Mouse (Mus musculus) MEL (cell line): ENCODE results near the gene Fbxl16. TPM values are rescaled to one million over a fixed set of nuclear protein-coding genes. Genes with fewer than 3 reads are reported as not detected.

Experiments
- DNase-seq: peaks from one replicate; pipeline ENCODE4 v3.0.0; 2011; ENCODE audit warnings: low read depth, low spot score
- H3K27ac ChIP-seq: 2 replicates; pipeline ENCODE4 v1.5.1; 2012; ENCODE audit warnings: low read depth, mild to moderate bottlenecking, control low read depth, low read length, moderate library complexity; ENCODE audit not compliant: control insufficient read depth
- H3K27me3 ChIP-seq, 2 experiments: fragments of 150-350 bp in 1 of 2; sonication (generic) in 1 of 2; 2 replicates each; pipeline ENCODE4 v1.6.1; 2012; ENCODE audit warnings: low read length in 2 of 2, mild to moderate bottlenecking in 2 of 2, improper control_type of control experiment in 1 of 2, moderate library complexity in 1 of 2; ENCODE audit not compliant: insufficient read depth in 2 of 2, control insufficient read depth in 1 of 2
- H3K36me3 ChIP-seq, 2 experiments: 2 replicates each; pipeline ENCODE4 v1.6.1; 2012 to 2014; ENCODE audit warnings: low read length in 2 of 2, improper control_type of control experiment in 1 of 2, inconsistent platforms in 1 of 2, mild to moderate bottlenecking in 1 of 2; ENCODE audit not compliant: insufficient read depth in 2 of 2, control insufficient read depth in 1 of 2
- H3K4me1 ChIP-seq, 2 experiments: fragments of 150-350 bp in 1 of 2; sonication (generic) in 1 of 2; 2 replicates each; pipeline ENCODE4 v1.6.1; 2012; ENCODE audit warnings: low read length in 2 of 2, improper control_type of control experiment in 1 of 2, mild to moderate bottlenecking in 1 of 2; ENCODE audit not compliant: insufficient read depth in 2 of 2, control insufficient read depth in 1 of 2
- H3K4me3 ChIP-seq, 2 experiments: fragments of 150-350 bp in 1 of 2; sonication (generic) in 1 of 2; 2 replicates each; pipeline ENCODE4 v1.5.1; 2012; ENCODE audit warnings: low read depth in 2 of 2, low read length in 2 of 2, mild to moderate bottlenecking in 2 of 2, moderate library complexity in 2 of 2, control low read depth in 1 of 2, improper control_type of control experiment in 1 of 2; ENCODE audit not compliant: control insufficient read depth in 1 of 2, insufficient read depth in 1 of 2
- H3K79me2 ChIP-seq: 2 replicates; pipeline ENCODE4 v1.6.1; 2012; ENCODE audit warnings: mild to moderate bottlenecking, low read length, moderate library complexity; ENCODE audit not compliant: control insufficient read depth, poor library complexity, insufficient read depth
- H3K9ac ChIP-seq: 2 replicates; pipeline ENCODE4 v1.6.1; 2012; ENCODE audit warnings: low read depth, mild to moderate bottlenecking, control low read depth, low read length, moderate library complexity; ENCODE audit not compliant: control insufficient read depth, poor library complexity, severe bottlenecking
- H3K9me3 ChIP-seq: fragments of 150-350 bp; sonication (generic); replicated peaks from 2 replicates; pipeline ENCODE4 v1.6.1; 2012; ENCODE audit warnings: mild to moderate bottlenecking, low read length, improper control_type of control experiment, moderate library complexity; ENCODE audit not compliant: insufficient read depth
- BHLHE40 ChIP-seq: IDR thresholded peaks from 2 replicates; pipeline ENCODE4 v1.6.1; 2012; ENCODE audit warnings: low read depth, mild to moderate bottlenecking, inconsistent platforms, low read length, improper control_type of control experiment, borderline replicate concordance
- CHD1 ChIP-seq: IDR thresholded peaks from 2 replicates; pipeline ENCODE4 v1.6.1; 2012; ENCODE audit warnings: low read depth, mild to moderate bottlenecking, inconsistent platforms, low read length, improper control_type of control experiment
- CHD2 ChIP-seq: IDR thresholded peaks from 2 replicates; pipeline ENCODE4 v1.6.1; 2011; ENCODE audit warnings: low read length, improper control_type of control experiment
- CTCF ChIP-seq, 3 experiments: IDR thresholded peaks in 2 of 3; conservative IDR thresholded peaks in 1 of 3; 2 replicates each; pipeline ENCODE4 v1.5.1; 2011 to 2012; ENCODE audit warnings: low read length in 3 of 3, low read depth in 2 of 3, mild to moderate bottlenecking in 2 of 3, improper control_type of control experiment in 1 of 3, inconsistent platforms in 1 of 3, mixed read lengths in 1 of 3, moderate library complexity in 1 of 3; ENCODE audit not compliant: control insufficient read depth in 1 of 3, insufficient read depth in 1 of 3, poor library complexity in 1 of 3, severe bottlenecking in 1 of 3
- E2F4 ChIP-seq: IDR thresholded peaks from 2 replicates; pipeline ENCODE4 v1.6.1; 2011; ENCODE audit warnings: low read depth, low read length, improper control_type of control experiment, borderline replicate concordance
- EP300 ChIP-seq, 2 experiments: IDR thresholded peaks; 2 replicates each; pipeline ENCODE4 v1.6.1; 2011; ENCODE audit warnings: improper control_type of control experiment in 2 of 2, low read length in 2 of 2, low read depth in 1 of 2, mild to moderate bottlenecking in 1 of 2
- ETS1 ChIP-seq: IDR thresholded peaks from 2 replicates; pipeline ENCODE4 v1.6.1; 2012; ENCODE audit warnings: low read depth, mild to moderate bottlenecking, inconsistent platforms, low read length, improper control_type of control experiment, moderate library complexity
- GABPA ChIP-seq: IDR thresholded peaks from 2 replicates; pipeline ENCODE4 v1.6.1; 2012; ENCODE audit warnings: low read depth, mild to moderate bottlenecking, inconsistent platforms, low read length, improper control_type of control experiment, moderate library complexity
- GATA1 ChIP-seq: IDR thresholded peaks from 2 replicates; pipeline ENCODE4 v1.6.1; 2011; ENCODE audit warnings: low read depth, low read length, improper control_type of control experiment
- HCFC1 ChIP-seq: IDR thresholded peaks from 2 replicates; pipeline ENCODE4 v1.6.1; 2012; ENCODE audit warnings: low read depth, mild to moderate bottlenecking, inconsistent platforms, low read length, improper control_type of control experiment, moderate library complexity
- JUND ChIP-seq: IDR thresholded peaks from 2 replicates; pipeline ENCODE4 v1.6.1; 2011; ENCODE audit warnings: low read depth, mild to moderate bottlenecking, improper control_type of control experiment, low read length
- MAFK ChIP-seq: IDR thresholded peaks from 2 replicates; pipeline ENCODE4 v1.6.1; 2011; ENCODE audit warnings: low read depth, mild to moderate bottlenecking, low read length, improper control_type of control experiment, borderline replicate concordance
- MAX ChIP-seq: IDR thresholded peaks from 2 replicates; pipeline ENCODE4 v1.6.1; 2011; ENCODE audit warnings: low read length, improper control_type of control experiment
- MAZ ChIP-seq: IDR thresholded peaks from 2 replicates; pipeline ENCODE4 v1.6.1; 2012; ENCODE audit warnings: low read depth, mild to moderate bottlenecking, inconsistent platforms, low read length, improper control_type of control experiment
- MEF2A ChIP-seq: IDR thresholded peaks from 2 replicates; pipeline ENCODE4 v1.6.1; 2014; ENCODE audit warnings: low read depth, mild to moderate bottlenecking, inconsistent platforms, low read length, improper control_type of control experiment; ENCODE audit not compliant: poor library complexity, insufficient replicate concordance, severe bottlenecking; ENCODE audit errors: extremely low read depth
- MXI1 ChIP-seq: IDR thresholded peaks from 2 replicates; pipeline ENCODE4 v1.6.1; 2011; ENCODE audit warnings: mild to moderate bottlenecking, low read depth, low read length, improper control_type of control experiment
- MYB ChIP-seq: IDR thresholded peaks from 2 replicates; pipeline ENCODE4 v1.6.1; 2011; ENCODE audit warnings: mild to moderate bottlenecking, low read depth, low read length, improper control_type of control experiment
- MYC ChIP-seq: IDR thresholded peaks from 2 replicates; pipeline ENCODE4 v1.6.1; 2011; ENCODE audit warnings: low read depth, mild to moderate bottlenecking, low read length, improper control_type of control experiment, moderate library complexity
- NELFE ChIP-seq: IDR thresholded peaks from 2 replicates; pipeline ENCODE4 v1.6.1; 2011; ENCODE audit warnings: low read depth, low read length, improper control_type of control experiment
- NRF1 ChIP-seq: IDR thresholded peaks from 2 replicates; pipeline ENCODE4 v1.6.1; 2014; ENCODE audit warnings: low read depth, mild to moderate bottlenecking, inconsistent platforms, low read length, improper control_type of control experiment, moderate library complexity; ENCODE audit not compliant: poor library complexity, insufficient read depth, severe bottlenecking
- POLR2A ChIP-seq, 2 experiments: IDR thresholded peaks; 2 replicates each; pipeline ENCODE4 v1.6.1; 2011 to 2012; ENCODE audit warnings: low read length in 2 of 2, mild to moderate bottlenecking in 2 of 2, control low read depth in 1 of 2, improper control_type of control experiment in 1 of 2, low read depth in 1 of 2, moderate library complexity in 1 of 2; ENCODE audit not compliant: control insufficient read depth in 1 of 2, insufficient read depth in 1 of 2, poor library complexity in 1 of 2
- POLR2AphosphoS2 ChIP-seq: IDR thresholded peaks from 2 replicates; pipeline ENCODE4 v1.6.1; 2011; ENCODE audit warnings: low read length, improper control_type of control experiment
- SIN3A ChIP-seq: IDR thresholded peaks from 2 replicates; pipeline ENCODE4 v1.6.1; 2012; ENCODE audit warnings: low read length, improper control_type of control experiment, inconsistent platforms
- TAL1 ChIP-seq: IDR thresholded peaks from 2 replicates; pipeline ENCODE4 v1.6.1; 2012; ENCODE audit warnings: mild to moderate bottlenecking, inconsistent platforms, low read length, moderate library complexity, mixed read lengths
- TBP ChIP-seq: IDR thresholded peaks from 2 replicates; pipeline ENCODE4 v1.8.0; 2011; ENCODE audit warnings: low read depth, low read length, improper control_type of control experiment
- USF2 ChIP-seq, 2 experiments: IDR thresholded peaks; 2 replicates each; pipeline ENCODE4 v1.6.1; 2011 to 2012; ENCODE audit warnings: improper control_type of control experiment in 2 of 2, low read length in 2 of 2, borderline replicate concordance in 1 of 2, inconsistent platforms in 1 of 2, low read depth in 1 of 2, mild to moderate bottlenecking in 1 of 2; ENCODE audit not compliant: insufficient read depth in 1 of 2
- ZKSCAN1 ChIP-seq: IDR thresholded peaks from 2 replicates; pipeline ENCODE4 v1.6.1; 2012; ENCODE audit warnings: low read depth, mild to moderate bottlenecking, inconsistent platforms, low read length, improper control_type of control experiment, moderate library complexity
- ZMIZ1 ChIP-seq: IDR thresholded peaks from 2 replicates; pipeline ENCODE4 v1.6.1; 2012; ENCODE audit warnings: low read depth, mild to moderate bottlenecking, inconsistent platforms, low read length, improper control_type of control experiment, moderate library complexity
- polyA plus RNA-seq, 2 experiments: library from polyadenylated mRNA; stranded (reverse) in 1 of 2; unstranded in 1 of 2; fragments of >175 nt in 1 of 2; fragments of >200 nt in 1 of 2; gene quantifications; 2 replicates each; pipeline versions ENCODE4 v1.2.1 to v1.2.4; 2012; ENCODE audit warnings: low replicate concordance in 2 of 2, low read depth in 1 of 2; ENCODE audit not compliant: insufficient read length in 2 of 2, insufficient read depth in 1 of 2, missing spikeins in 1 of 2
- total RNA-seq: library from RNA; depleted of rRNA; stranded (reverse); fragments of 300-350 nt; gene quantifications from 2 replicates; pipeline ENCODE4 v1.2.3, GENCODE M21; 2012

Gene Fbxl16
- total and polyA plus RNA-seq, 3 experiments, result 0.11 TPM; not detected in 2

GRCm38 (mm10) chr17:25824362-25825142, 15.7 kb downstream of the Fbxl16 start:
- peaks cover 32% of the 10 kb centered on the region for H3K79me2 ChIP-seq
- H3K27ac ChIP-seq, result peak overlapping the region; percentile 40
- H3K4me1 ChIP-seq, result peaks cover 0 to 21% of the 10 kb centered on the region in 2 experiments; a peak in 2 of 4 replicates
- TF ChIP-seq CTCF (IDR thresholded peaks at IDR 0.05 in 2 of 3, conservative IDR thresholded peaks at IDR 0.05 in 1 of 3; ENCODE audit: control insufficient read depth in 1 of 3, insufficient read depth in 1 of 3, low read depth in 2 of 3, low read length in 3 of 3, poor library complexity in 1 of 3, severe bottlenecking in 1 of 3) (no peak), GABPA (no peak), MAFK (no peak), MAX (no peak; the same call in 1 of the 2 replicates), HCFC1 (0 out of 2 replicates have a peak, but pooled peaks have one; percentile 39), TBP (no peak), POLR2A (IDR thresholded peaks at IDR 0.05; ENCODE audit: control insufficient read depth in 1 of 2, insufficient read depth in 1 of 2, low read depth in 1 of 2, low read length in 2 of 2, poor library complexity in 1 of 2) (no peak; a peak in 1 of 4 replicates), JUND (no peak), MAZ (0 out of 2 replicates have a peak, but pooled peaks have one; percentile 34), MYB (no peak), MXI1 (peak; percentile 26), NELFE (peak; percentile 32), USF2 (IDR thresholded peaks at IDR 0.05; ENCODE audit: borderline replicate concordance in 1 of 2, insufficient read depth in 1 of 2, low read depth in 1 of 2, low read length in 2 of 2) (no peak), E2F4 (no peak), SIN3A (peak; percentile 73), ZMIZ1 (0 out of 2 replicates have a peak, but pooled peaks have one; percentile 26), TAL1 (no peak), POLR2AphosphoS2 (no peak), BHLHE40 (no peak), MYC (no peak), CHD2 (no peak), GATA1 (no peak), EP300 (IDR thresholded peaks at IDR 0.05; ENCODE audit: low read depth in 1 of 2, low read length in 2 of 2) (no peak), CHD1 (no peak), MEF2A (no peak), NRF1 (no peak), ZKSCAN1 (no peak), ETS1 (no peak)
- TF ChIP-seq, all 39 proteins: peak for 6
- peak; percentile 81 for DNase-seq
- Histone ChIP-seq H3K9ac (peak overlapping the region; percentile 72), H3K36me3 (peaks cover 0 to 7% of the 10 kb centered on the region in 2 experiments; a peak in 2 of 4 replicates), H3K27me3 (no peaks in the 10 kb centered on the region; a peak in 1 of 4 replicates), H3K4me3 (peak overlapping the region; percentile 73 to 89), H3K9me3 (no peaks in the 10 kb centered on the region)
